Mouse (Mus musculus) lung, adult 2 months (tissue): Measurements from ENCODE around the gene Sbf2.

Experiments used
- CTCF ChIP-seq: fragments of 200-500 bp; IDR thresholded peaks from 2 replicates; pipeline ENCODE4 v1.5.1; 2011; ENCODE audit warnings: mild to moderate bottlenecking, low read length, control low read depth; ENCODE audit not compliant: insufficient read depth
- POLR2A ChIP-seq: fragments of 200-500 bp; IDR thresholded peaks from 2 replicates; pipeline ENCODE4 v1.6.1; 2011; ENCODE audit warnings: low read depth, mild to moderate bottlenecking, control low read depth, low read length, borderline replicate concordance; ENCODE audit errors: extremely low read depth

- TF ChIP-seq POLR2A (no peak), CTCF (no peak)
Observed at GRCm38 (mm10) chr7:110285849-110286151, 328.9 kb downstream of the Sbf2 start.
